In genomic region chr16:72913134-72913533, GRCm38 (mm10) we compare ENCODE assay signal across 9 mouse cellular contexts.
DNase-seq lines count a peak whose midpoint lies in the region; ATAC-seq and TF ChIP-seq lines count a peak whose summit lies in the region.
"Had no signal": no experiment of that assay in that cellular context is flagged by ENCODE, and none has a peak within 500 bp of the region (broad histone marks: within the 10 kb centered on the region; RNA-seq: fewer than 3 reads in every experiment).

No protein-coding gene starts in this region.

- TF ChIP-seq CTCF in lung, postnatal 0 days (IDR thresholded peaks at IDR 0.05) = no peak
- TF ChIP-seq CTCF in thymus, adult 2 months (IDR thresholded peaks at IDR 0.05; ENCODE audit: borderline replicate concordance, control insufficient read depth, extremely low read depth, insufficient read depth, low read length, poor library complexity) = no peak

- ATAC-seq in lung, postnatal 0 days = no peak

- no peaks in the 10 kb centered on the region for H3K27me3 ChIP-seq in lung, postnatal 0 days (replicated peaks; ENCODE audit: insufficient read depth, low read length)
- no peaks in the 10 kb centered on the region for H3K27me3 ChIP-seq in thymus, adult 2 months (ENCODE audit: control insufficient read depth, insufficient read depth, low read length)
- H3K27me3 ChIP-seq: lung, embryonic 15.5 days had no signal

- no peak overlapping the region for H3K27ac ChIP-seq in lung, postnatal 0 days (ENCODE audit: low read length)
- H3K27ac ChIP-seq in thymus, adult 2 months (ENCODE audit: control insufficient read depth, insufficient read depth, low read length) = no peak overlapping the region
- H3K27ac ChIP-seq: lung, embryonic 15.5 days had no signal

- H3K4me2 ChIP-seq in lung, postnatal 0 days (replicated peaks; ENCODE audit: low read depth, low read length) = no peak overlapping the region
- H3K4me2 ChIP-seq: lung, embryonic 15.5 days had no signal

- DNase-seq in lung, postnatal 0 days (ENCODE audit: low spot score) = peak; percentile 35
- no peak for DNase-seq in lung, postnatal 25 days (ENCODE audit: low spot score)
- DNase-seq in cerebellum, adult 9-10 months = peak; percentile 91
- DNase-seq in heart, postnatal 4 days = peak; percentile 60
- peak; percentile 64 to 87 for DNase-seq in left cerebral cortex, postnatal 25 days (ENCODE audit: low spot score in 2 of 2)
- DNase-seq in ovary, postnatal 10 days (ENCODE audit: low spot score) = no peak
- DNase-seq in thymus, adult 2 months = no peak
- no peak for DNase-seq in spleen, postnatal 14 days (ENCODE audit: low spot score in 2 of 2)

- no peaks in the 10 kb centered on the region for H3K9me3 ChIP-seq in lung, postnatal 0 days (ENCODE audit: low read length)
- H3K9me3 ChIP-seq: lung, embryonic 15.5 days had no signal

- H3K9ac ChIP-seq in lung, postnatal 0 days (replicated peaks; ENCODE audit: low read depth) = no peak overlapping the region
- H3K9ac ChIP-seq: lung, embryonic 15.5 days had no signal

- no peak for TF ChIP-seq EP300 in lung, postnatal 0 days (IDR thresholded peaks at IDR 0.05)

- H3K36me3 ChIP-seq in lung, postnatal 0 days (ENCODE audit: insufficient read depth, low read length) = no peaks in the 10 kb centered on the region
- H3K36me3 ChIP-seq in thymus, adult 2 months (ENCODE audit: control insufficient read depth, insufficient read depth, low read length) = no peaks in the 10 kb centered on the region
- H3K36me3 ChIP-seq: lung, embryonic 15.5 days had no signal

- H3K4me3 ChIP-seq in lung, postnatal 0 days (ENCODE audit: low read depth, low read length) = no peak overlapping the region
- no peak overlapping the region for H3K4me3 ChIP-seq in thymus, adult 2 months (ENCODE audit: control insufficient read depth, insufficient read depth, low read length)
- H3K4me3 ChIP-seq: lung, embryonic 15.5 days had no signal

- H3K4me1 ChIP-seq in lung, postnatal 0 days (ENCODE audit: insufficient read depth, low read depth, low read length) = no peaks in the 10 kb centered on the region; the same call in 1 of the 2 replicates
- H3K4me1 ChIP-seq in thymus, adult 2 months (replicated peaks; ENCODE audit: control insufficient read depth, insufficient read depth, low read length) = no peaks in the 10 kb centered on the region

- intact Hi-C loops in left cerebral cortex, postnatal 25 days (cut with DNase I) = loop anchor here (5.0 kb wide), 1 partner anchor 66 kb away; no protein-coding TSS in a partner anchor

- WGBS in lung, postnatal 0 days = 51% methylated on average over 5 of the region's 5 CpGs
- WGBS in thymus, adult 2 months = 69% methylated on average over 5 of the region's 5 CpGs

- TF ChIP-seq POLR2A in thymus, adult 2 months (IDR thresholded peaks at IDR 0.05; ENCODE audit: control insufficient read depth, extremely low read depth, insufficient read depth, low read length, poor library complexity) = no peak

Comparison
In these comparisons a context has a peak if more than half of its experiments do, and no peak if none do; other contexts are left out.
1. DNase-seq: peak in lung, postnatal 0 days (single experiment), cerebellum, adult 9-10 months (single experiment), heart, postnatal 4 days (single experiment) and left cerebral cortex, postnatal 25 days (2 of 2); none in lung, postnatal 25 days (single experiment), ovary, postnatal 10 days (single experiment), thymus, adult 2 months (single experiment) and spleen, postnatal 14 days (0 of 2).